Mouse (Mus musculus) myocyte (in vitro differentiated cells): Measurements from ENCODE around the gene Galnt18.

ENCODE experiments used
- CEBPB ChIP-seq: IDR thresholded peaks from 2 replicates; pipeline ENCODE4 v1.6.1; 2011; ENCODE audit warnings: mild to moderate bottlenecking, moderate library complexity; ENCODE audit not compliant: poor library complexity, insufficient read depth, severe bottlenecking
- E2F4 ChIP-seq: IDR thresholded peaks from one replicate; pipeline ENCODE4 v1.6.1; 2011; ENCODE audit warnings: mild to moderate bottlenecking, control low read depth, moderate library complexity; ENCODE audit not compliant: insufficient read depth
- MAX ChIP-seq: IDR thresholded peaks from one replicate; pipeline ENCODE4 v1.6.1; 2011; ENCODE audit warnings: low read depth, mild to moderate bottlenecking, control low read depth
- MYOD1 ChIP-seq, 3 experiments: IDR thresholded peaks; one replicate each; pipeline ENCODE4 v1.6.1; 2011; ENCODE audit warnings: control low read depth in 2 of 3, low read depth in 2 of 3, mild to moderate bottlenecking in 2 of 3, moderate library complexity in 1 of 3; ENCODE audit not compliant: insufficient read length in 2 of 3, control insufficient read depth in 1 of 3
- MYOG ChIP-seq, 3 experiments: IDR thresholded peaks; one replicate each; pipeline ENCODE4 v1.6.1; 2011; ENCODE audit warnings: control low read depth in 2 of 3, low read depth in 2 of 3, mild to moderate bottlenecking in 2 of 3; ENCODE audit not compliant: insufficient read length in 2 of 3, control insufficient read depth in 1 of 3, insufficient read depth in 1 of 3
- POLR2A ChIP-seq: IDR thresholded peaks from one replicate; pipeline ENCODE4 v1.6.1; 2011; ENCODE audit warnings: low read depth, mild to moderate bottlenecking, control low read depth, moderate library complexity; ENCODE audit not compliant: insufficient read length
- POLR2AphosphoS2 ChIP-seq: IDR thresholded peaks from one replicate; pipeline ENCODE4 v1.6.1; 2011; ENCODE audit warnings: low read depth, control low read depth; ENCODE audit not compliant: insufficient read length
- REST ChIP-seq: IDR thresholded peaks from one replicate; pipeline ENCODE4 v1.6.1; 2011; ENCODE audit warnings: mild to moderate bottlenecking, control low read depth, moderate library complexity; ENCODE audit not compliant: insufficient read depth, insufficient read length
- SRF ChIP-seq: IDR thresholded peaks from one replicate; pipeline ENCODE4 v1.6.1; 2011; ENCODE audit warnings: low read depth; ENCODE audit not compliant: control insufficient read depth, insufficient read length
- TCF12 ChIP-seq: IDR thresholded peaks from one replicate; pipeline ENCODE4 v1.6.1; 2011; ENCODE audit warnings: mild to moderate bottlenecking, control low read depth; ENCODE audit not compliant: poor library complexity, insufficient read depth, severe bottlenecking
- TCF3 ChIP-seq: IDR thresholded peaks from one replicate; pipeline ENCODE4 v1.6.1; 2011; ENCODE audit warnings: low read depth, control low read depth; ENCODE audit not compliant: insufficient read length
- USF1 ChIP-seq: IDR thresholded peaks from one replicate; pipeline ENCODE4 v1.6.1; 2011; ENCODE audit warnings: low read depth, mild to moderate bottlenecking, control low read depth, moderate library complexity

- TF ChIP-seq E2F4 (no peak), POLR2A (no peak), MAX (no peak), TCF3 (no peak), USF1 (no peak), POLR2AphosphoS2 (no peak), MYOG (IDR thresholded peaks at IDR 0.05; ENCODE audit: control insufficient read depth in 1 of 3, insufficient read depth in 1 of 3, insufficient read length in 2 of 3, low read depth in 2 of 3) (no peak), TCF12 (no peak), MYOD1 (IDR thresholded peaks at IDR 0.05; ENCODE audit: control insufficient read depth in 1 of 3, insufficient read length in 2 of 3, low read depth in 2 of 3) (no peak), CEBPB (no peak), REST (no peak), SRF (no peak)
Measured at GRCm38 (mm10) chr7:111572336-111572735, 207.4 kb downstream of the Galnt18 start.
